Mouse (Mus musculus) ovary, postnatal 36 days (tissue): ENCODE results near the gene Nmd3.

ENCODE experiments used
- DNase-seq: peaks from one replicate; pipeline ENCODE4 v3.0.0; 2022; ENCODE audit warnings: low spot score, mixed read lengths

Nmd3 gene

DNA sequence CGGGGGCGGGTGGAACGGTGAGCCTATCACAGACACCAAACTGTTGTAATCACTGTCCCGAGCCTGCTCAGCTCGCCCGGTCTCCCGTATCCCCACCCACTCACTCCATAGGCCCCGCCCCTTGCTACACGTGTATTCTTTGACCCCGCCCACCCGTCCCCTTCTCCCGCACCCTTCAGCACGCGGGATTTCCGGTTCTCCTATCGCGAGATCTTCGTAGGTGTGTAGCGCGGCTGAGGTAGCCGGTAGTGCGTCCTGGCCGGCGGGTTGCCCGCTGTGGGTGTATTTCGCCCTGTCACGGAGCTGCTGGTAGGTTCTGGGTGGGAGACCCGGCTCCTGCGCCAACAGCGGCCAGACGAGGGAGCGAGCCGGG, at the start of gene Nmd3:
TSS of gene Nmd3 (plus strand) at position 172 of the 373 bp plus-strand sequence.
- DNase-seq: peak; percentile 87

DNA sequence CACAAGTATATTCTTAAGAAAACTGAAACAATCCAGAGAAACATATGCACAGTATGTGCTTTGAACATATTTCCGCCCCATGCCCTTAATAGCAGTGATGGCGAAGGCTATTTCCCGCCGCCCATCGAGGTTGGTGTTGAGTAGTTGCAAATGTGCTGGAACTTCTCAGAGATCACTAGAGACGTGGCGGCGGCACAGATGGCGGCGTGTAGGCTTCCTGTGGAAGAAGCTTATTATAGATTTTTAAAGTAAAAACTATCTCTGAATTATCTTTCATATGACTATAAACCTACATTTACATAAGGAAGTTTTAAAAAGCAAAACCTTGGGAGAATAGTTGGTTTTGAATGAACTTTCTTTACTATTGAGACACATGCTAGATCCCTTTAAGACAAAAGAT, 48.4 kb upstream of the Nmd3 start:
- no peak for DNase-seq

- no peak for DNase-seq
Measured at GRCm38 (mm10) chr3:69674206-69674605, 47.6 kb upstream of the Nmd3 start.

- DNase-seq: no peak
Measured at GRCm38 (mm10) chr3:69689791-69690190, 32.0 kb upstream of the Nmd3 start.

- DNase-seq: no peak
Measured at GRCm38 (mm10) chr3:69690939-69691338, 30.8 kb upstream of the Nmd3 start.

- DNase-seq: no peak
Measured at GRCm38 (mm10) chr3:69699851-69700500, 21.8 kb upstream of the Nmd3 start.

GRCm38 (mm10) chr3:69701905-69702304, 19.9 kb upstream of the Nmd3 start:
- no peak for DNase-seq

GRCm38 (mm10) chr3:69702421-69702820, 19.4 kb upstream of the Nmd3 start:
- DNase-seq: no peak

DNA sequence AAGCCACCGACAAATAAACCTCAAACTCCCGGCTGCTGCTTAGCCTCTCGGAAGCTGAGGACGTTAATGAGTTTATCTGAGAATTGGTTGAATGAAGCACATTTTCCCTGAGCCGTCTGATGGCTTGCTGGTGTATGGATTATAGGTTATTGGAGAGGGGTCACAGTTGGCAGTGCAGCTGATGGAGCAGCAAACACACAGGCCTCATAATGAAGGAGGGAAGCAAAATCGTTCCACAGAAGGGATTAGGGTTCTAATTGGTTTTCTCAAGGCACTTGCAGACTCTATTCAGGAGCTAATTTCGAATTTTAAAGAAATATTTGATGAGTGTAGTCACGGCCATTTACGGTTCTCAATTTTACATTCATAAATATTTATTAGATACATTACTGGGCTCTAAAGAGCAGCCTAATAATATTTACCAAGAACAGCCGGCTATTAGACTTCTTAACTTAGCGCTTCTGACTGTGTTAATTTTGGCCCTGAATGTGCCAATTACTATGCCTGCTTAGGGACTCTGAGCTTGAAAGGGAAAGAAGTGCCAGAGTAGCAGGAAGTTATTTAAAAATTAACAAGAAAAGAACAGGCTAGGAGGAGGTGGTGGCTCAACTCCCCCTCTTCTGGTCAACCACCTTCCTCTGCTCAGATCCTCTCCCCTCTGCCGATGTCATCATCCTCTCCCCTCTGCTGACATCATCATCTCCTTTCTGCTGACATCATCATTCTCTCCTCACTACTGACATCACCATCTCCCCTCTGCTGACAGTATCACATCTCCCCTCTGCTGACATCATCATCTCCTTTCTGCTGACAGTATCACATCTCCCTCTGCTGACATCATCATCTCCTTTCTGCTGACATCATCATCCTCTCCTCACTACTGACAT, 12.5 kb upstream of the Nmd3 start:
- DNase-seq: no peak

GRCm38 (mm10) chr3:69711907-69712600, 9.7 kb upstream of the Nmd3 start:
- DNase-seq: no peak

DNA sequence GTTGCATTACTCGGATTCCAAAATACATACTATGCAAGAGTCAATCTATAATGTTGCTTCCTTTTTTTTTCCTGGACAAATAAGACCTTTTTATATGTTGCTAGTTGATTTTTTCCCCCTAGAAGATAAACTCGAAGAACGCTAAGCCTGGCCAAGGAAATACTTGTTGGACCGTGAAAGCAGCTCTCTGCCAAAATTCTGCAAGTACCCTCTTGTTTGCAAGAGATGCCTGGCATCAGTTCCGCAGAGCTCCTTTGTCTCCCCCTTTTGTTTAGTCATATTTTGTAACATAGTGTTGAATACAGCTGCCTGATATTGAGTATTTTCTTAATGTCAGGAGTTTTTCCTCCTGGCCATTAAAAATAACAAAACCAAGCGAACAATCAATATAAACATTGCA, 4.3 kb upstream of the Nmd3 start:
- DNase-seq: no peak

DNA sequence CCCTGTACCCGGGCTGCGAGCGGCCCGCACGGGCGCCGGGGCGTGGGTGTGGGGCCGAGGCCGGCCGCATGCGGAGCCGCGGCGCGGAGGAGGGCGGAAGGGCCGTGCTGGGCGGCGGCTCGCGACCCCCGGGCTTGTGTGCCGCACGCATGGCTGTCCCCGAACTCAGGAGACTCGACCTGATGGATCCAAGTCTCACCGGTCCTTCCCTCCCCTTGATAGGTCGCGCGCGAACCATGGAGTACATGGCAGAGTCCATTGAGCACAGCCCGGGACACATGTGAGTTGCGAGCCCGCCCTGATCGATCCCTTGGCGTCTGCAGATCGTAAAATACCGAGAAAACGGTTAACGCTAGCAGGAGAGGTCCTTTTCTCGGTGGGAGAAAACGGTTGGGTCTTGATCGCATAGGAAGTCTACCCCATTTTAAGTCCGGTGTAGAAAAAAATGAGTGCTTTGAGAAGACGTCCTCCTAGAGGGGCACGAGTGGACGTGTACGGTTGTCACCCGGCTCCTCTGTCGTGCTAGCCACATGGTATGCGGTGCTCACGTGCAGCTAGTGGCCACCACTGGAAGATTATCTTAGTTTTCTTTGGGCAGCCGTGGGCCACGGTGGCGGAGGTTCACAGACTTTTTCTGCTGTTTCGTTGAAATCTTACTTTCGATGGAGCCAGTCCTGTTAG, 542 bp downstream of the Nmd3 start:
- DNase-seq: peak; percentile 29

DNA sequence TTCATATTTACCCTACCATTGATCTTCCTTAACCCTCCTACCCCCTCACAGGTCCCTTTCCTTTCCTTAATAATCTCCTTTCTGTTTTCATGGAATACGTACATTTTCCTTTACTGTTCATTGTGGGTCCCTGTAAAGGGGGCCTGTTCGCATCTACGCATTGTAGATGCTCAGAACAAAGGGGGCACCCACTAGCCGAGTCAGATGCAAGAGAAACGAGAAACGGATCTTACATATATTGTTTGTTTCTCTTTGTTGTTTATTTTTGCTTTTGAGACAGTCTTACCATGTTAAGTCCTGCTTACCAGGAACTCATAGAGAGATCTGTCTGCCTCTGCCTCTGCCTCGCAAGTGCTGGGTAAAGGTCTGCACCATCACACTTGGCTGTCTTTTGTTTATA, 1.4 kb downstream of the Nmd3 start:
- DNase-seq: no peak

DNA sequence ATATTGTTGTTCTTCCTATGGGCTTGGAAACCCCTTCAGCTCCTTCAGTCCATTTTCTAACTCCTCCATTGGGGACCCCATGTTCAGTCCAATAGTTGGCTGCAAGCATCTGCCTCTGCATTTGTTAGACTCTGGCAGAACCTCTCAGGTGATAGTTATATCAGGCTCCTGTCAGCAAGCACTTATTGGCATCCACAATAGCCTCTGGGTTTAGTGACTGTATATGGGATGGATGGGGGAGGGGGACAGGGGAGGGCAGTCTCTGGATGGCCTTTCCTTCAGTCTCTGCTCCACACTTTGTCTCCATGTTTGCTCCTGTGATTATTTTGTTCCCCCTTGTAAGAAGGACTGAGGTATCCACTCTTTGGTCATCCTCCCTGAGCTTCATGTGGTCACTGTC, 9.1 kb downstream of the Nmd3 start:
- DNase-seq: no peak

DNA sequence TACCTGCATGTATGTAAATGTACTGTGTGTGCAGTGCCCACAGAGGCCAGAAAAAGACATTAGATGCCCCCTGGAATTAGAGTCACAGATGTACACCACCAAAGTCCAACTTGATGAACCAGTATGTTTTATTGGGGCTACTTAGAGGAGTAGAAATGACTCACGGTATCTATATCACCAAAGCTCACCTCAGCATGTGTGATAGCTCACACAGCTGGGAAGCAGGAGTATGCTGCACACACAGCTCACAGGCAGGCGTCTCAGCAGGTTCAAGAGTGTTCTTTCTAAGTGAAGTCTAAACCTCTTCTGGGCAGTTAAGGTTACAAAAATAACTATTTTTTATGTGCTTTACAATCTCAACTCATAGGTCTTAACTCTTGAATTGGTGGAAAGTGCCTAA, 12.2 kb downstream of the Nmd3 start:
- no peak for DNase-seq

GRCm38 (mm10) chr3:69755192-69755591, 33.4 kb downstream of the Nmd3 start:
- no peak for DNase-seq

DNA sequence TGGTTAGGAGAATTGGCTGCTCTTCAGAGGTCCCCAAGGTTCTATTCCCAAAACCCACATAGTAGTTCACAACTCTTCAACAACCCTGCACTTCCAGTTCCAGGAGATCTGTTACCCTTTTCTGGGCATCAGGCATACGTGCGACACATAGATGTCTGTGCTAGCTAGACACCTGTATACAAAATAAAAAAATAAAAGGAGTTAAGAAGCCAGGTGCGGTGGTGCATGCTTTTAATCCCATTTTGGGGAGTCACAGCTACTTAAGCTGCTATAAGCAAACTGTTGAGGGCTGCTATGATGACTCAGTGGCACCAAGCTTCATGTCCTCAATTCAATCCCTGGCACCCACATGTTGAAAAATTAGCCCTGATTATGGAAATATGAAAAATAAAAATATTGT, 34.2 kb downstream of the Nmd3 start:
- DNase-seq: no peak

DNA sequence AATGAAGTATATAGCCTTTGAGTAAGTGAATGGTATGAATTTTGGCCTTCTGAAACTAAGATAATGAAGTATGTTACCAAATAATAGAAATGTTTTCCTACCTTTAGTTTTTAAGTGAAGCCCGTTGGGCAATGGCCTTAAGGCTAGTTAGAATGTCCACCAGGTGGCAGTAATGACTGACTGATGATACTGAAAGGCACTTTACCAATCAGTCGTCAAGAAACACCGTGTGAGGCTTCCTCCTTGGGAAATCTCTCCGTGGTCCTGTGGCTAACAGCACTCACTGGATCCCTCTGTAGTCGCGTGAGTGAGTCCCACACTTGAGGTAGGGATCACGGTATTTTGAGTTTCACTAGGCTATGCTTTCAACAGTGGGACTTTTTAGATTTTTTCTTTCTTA, 34.7 kb downstream of the Nmd3 start:
- DNase-seq: peak; percentile 9

DNA sequence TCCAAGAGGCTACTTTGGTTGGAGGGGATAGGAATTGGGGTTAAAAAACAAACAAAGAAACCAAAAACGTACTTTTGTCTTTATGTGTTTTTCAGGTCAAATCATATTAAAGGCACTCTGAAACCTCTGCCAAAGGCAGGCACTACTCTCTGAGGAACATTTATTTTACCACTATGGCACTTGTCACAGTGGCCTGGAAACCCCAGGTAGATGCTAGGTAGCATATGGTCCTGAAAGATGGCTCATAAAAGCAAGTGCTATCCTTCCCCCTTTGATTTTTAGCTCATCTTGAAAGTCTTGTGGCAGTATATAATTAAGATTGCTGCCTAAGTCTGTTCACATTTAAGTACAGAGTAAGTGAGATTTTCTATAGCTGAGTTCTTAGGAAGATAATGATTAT, 35.7 kb downstream of the Nmd3 start:
- DNase-seq: no peak

GRCm38 (mm10) chr3:69760081-69760480, 38.3 kb downstream of the Nmd3 start:
- DNase-seq: no peak

DNA sequence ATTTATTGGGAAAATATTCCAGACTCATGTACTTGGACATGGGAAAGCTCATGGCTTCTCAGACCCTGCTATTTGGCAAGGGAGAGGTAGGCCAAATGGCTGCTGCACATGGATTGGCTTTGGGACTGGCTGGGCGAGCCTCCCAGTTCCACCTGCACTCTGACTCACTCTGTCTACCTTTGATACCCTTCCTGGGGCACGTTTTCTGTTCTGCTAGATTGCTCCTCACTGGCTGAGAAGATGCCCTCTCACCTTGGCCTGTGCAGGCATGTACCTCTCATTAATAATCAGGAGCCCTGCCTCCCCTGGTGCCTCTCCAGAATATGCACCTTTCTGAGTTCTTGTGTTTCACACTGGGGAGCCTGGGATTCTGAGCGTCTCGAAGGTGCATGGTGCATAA, 39.4 kb downstream of the Nmd3 start:
- DNase-seq: no peak

DNA sequence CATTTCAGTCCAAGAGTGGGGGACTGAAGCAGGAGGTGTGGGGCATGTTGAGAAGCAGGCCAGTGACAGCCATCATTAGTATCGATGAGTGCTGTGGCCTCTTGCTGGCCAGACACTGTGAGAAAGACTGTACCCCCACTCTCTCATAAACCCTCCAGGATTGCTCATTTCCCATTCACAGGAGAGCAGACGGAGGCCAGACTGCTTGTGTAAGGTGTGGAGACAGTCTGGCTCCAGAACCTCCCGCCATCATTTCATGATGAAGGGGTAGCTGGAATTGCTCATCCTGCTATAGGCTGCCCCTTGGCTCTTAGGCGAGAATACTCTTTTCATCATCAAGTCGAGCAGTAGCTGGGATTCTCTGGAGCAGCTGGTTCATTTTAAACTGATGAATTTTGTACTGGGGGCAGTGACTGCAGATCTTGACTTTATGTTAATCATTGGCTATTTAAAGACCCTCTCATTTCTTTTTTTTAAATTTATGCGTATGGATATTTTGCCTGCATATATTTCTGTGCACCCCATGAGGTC, 41.1 kb downstream of the Nmd3 start:
- DNase-seq: no peak
